Mouse (Mus musculus): Measurements from ENCODE around the gene Rtn2.

Gene Rtn2

DNA sequence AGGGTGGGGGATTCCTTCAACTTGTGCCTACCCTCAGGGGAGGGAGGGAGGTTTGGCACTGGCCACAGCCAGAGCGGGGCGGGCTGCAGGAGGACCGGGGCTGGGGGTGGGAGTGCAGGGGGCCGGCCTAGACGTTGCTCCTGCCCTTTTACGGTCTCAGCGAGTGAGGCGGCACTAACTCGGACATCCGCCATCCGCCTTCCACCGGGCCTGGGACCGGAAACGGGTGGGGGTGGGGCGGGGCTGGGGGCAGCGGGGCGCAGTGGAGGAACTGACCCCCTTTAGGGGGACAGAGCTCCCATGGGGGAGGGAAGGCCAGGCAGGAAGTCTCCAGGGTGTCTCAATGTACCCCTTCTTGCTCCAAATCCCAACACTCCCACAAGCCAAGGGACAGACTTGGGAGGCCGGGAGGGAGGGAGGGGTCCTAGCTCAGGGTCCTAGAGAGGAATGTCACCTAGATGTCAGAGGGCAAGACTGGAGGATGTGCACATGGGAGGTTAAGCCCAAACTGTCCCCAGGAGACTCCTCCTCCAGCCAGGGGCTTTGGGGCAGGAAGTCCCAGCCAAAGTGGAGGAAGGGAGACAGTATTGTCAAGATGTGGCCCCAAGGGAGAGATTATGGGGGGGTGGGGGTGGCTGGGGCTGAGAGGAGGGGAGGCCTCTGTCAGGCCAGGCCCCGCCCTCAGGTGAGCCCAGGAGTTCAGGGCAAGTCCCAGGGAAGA lies 12.5 kb upstream of the Rtn2 start:
- peak; percentile 81 for DNase-seq

GRCm38 (mm10) chr7:19270509-19271237 lies 11.8 kb upstream of the Rtn2 start:
- DNase-seq = no peak

- DNase-seq = peak; percentile 87
Measured at GRCm38 (mm10) chr7:19271238-19272172, 10.9 kb upstream of the Rtn2 start, which contains the start of gene Vasp. Gene Vasp (minus strand): TSS chr7:19271817.

- peak; percentile 85 for DNase-seq
Measured at GRCm38 (mm10) chr7:19272173-19272764, 10.2 kb upstream of the Rtn2 start.

DNA sequence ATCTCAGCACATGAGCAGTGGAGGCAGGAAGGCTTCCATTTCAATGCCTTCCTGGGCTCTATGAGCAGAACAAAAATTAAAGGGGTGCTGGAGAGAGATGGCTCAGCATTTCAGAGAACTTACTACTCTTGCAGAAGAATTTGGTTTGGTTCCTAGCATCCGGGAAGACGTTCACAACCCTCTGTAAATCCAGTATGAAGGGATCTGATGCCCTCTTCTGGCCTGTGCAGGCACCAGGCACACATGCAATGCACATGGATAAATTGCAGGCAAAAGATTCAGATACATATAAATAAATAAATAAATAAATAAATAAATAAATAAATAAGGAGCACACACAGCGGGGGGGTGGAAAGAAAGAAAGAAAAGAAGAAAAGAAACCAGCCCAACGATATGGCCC lies 6.2 kb upstream of the Rtn2 start:
- DNase-seq = no peak

DNA sequence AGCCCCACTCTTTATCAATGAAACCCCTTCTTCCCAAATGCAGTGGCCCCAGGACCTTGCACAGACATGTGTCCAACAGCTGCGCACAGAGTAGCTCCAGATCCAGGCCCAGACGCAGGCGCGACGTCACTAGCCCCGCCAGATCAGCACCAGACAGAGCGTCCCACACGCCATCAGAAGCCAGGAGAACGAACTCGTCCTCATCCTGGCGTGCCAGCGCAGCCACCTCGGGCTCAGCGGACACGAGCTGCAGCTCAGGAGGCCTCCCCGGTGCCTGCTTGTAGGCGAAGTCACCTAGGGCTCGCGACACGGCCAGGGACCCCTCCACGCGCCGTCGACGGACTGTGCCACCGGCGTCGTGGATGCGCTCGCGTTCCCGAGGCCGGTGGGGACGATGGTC lies 3.4 kb upstream of the Rtn2 start:
- DNase-seq = no peak

- DNase-seq = no peak
Measured at GRCm38 (mm10) chr7:19279581-19280114, 2.8 kb upstream of the Rtn2 start, which contains the start of gene Ppm1n. Gene Ppm1n (minus strand): TSS chr7:19280064.

DNA sequence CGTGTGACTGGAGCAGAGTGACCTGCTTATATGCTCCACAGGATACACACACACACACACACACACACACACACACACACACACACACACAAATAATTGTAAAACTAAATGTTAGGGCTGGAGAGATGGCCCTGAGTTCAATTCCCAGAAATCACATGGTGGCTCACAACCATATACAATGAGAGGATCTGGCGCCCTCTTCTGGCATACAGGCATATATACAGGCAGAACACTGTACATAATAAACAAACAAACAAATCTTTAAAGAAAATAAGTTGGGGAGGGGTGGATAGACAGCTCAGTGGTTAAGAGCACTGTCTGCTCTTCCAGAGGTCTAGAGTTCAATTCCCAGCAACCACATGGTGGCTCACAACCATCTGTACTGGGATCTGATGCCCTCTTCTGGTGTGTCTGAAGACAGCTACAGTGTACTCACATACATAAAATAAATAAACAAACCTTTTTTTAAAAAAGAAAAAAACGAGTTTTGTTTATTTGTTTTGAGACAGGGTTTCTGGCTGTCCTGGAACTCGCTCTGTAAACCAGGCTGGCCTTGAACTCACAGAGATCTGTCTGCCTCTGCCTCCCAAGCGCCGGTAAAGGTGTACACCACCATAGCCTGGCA lies 632 bp upstream of the Rtn2 start:
- DNase-seq = peak; percentile 62

- DNase-seq = peak; percentile 66
Measured at GRCm38 (mm10) chr7:19282791-19283405, 474 bp downstream of the Rtn2 start.

- no peak for DNase-seq
Measured at GRCm38 (mm10) chr7:19283406-19283804, 981 bp downstream of the Rtn2 start.

GRCm38 (mm10) chr7:19284763-19285162 lies 2.3 kb downstream of the Rtn2 start:
- peak; percentile 80 for DNase-seq

- DNase-seq = peak; percentile 59
Measured at GRCm38 (mm10) chr7:19290969-19291596, 8.7 kb downstream of the Rtn2 start.

DNA sequence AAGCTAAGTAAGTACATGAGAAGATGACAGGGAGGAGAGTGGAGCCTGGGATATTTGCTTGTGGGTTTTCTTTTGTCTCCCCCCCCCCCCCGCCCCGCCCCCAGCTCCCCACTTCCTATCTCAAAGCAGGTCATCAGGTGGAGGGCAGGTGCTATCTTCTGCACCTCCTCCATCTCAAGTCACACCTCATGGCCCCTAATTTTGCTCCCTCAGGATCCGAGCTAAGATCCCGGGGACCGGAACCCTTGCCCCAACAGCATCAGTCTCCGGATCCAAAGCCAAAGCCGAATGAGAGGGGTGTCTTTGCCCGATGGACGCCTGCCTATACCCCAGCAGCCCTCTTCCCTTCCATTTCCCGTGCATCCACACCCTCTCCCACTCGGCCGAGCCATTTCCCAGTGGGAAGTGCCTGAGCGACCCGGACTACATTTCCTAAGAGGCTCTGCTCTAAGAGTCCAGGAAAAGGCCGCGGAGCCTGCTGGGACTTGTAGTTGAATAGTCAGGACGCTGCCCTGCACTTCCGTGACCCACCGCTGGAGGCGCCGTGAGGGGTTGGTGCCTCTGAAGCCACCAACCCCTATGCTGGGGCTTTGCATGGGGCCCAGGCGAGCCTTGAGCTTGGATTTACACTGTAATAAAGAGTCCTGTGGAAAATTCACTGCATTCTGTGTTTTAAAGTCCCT lies 13.2 kb downstream of the Rtn2 start:
- peak; percentile 99 for DNase-seq

DNA sequence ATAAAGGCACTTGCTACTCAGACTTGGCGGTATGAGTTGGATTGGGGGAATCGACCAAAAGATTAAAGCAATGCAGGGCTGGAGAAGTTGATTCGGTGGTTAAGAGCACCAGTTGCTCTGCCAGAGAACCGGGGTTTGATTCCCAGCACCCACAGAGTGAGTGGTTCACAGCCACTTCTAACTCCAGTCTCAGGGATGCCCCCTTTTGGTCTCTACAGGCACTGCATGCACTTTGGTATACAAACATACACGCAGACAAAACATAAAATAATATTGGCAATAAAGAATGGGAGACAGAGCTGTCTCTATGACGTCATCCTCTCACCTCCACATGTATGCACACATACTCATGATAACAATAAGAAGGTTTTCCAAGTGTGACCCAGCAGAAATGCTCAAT lies 14.6 kb downstream of the Rtn2 start:
- DNase-seq = no peak

DNA sequence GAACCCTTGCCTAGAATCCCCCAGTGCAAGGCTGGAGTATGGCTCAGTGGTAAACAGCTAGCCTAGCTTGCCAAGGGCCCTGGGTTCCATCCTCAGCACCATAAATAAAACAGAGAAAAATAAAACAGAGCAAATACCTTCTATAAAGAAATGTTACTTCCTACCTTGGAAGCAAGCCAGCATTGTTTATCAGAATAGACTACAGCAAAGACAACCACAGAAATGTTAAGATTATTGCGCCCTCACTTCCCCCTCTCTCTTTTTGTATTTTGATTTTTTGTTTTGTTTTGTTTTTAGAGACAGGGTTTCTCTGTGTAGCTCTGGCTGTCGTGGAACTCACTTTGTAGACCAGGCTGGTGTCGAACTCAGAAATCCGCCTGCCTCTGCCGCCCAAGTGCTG lies 15.4 kb downstream of the Rtn2 start:
- DNase-seq = no peak

- DNase-seq = peak; percentile 63
Measured at GRCm38 (mm10) chr7:19299194-19299593, 16.8 kb downstream of the Rtn2 start.

DNA sequence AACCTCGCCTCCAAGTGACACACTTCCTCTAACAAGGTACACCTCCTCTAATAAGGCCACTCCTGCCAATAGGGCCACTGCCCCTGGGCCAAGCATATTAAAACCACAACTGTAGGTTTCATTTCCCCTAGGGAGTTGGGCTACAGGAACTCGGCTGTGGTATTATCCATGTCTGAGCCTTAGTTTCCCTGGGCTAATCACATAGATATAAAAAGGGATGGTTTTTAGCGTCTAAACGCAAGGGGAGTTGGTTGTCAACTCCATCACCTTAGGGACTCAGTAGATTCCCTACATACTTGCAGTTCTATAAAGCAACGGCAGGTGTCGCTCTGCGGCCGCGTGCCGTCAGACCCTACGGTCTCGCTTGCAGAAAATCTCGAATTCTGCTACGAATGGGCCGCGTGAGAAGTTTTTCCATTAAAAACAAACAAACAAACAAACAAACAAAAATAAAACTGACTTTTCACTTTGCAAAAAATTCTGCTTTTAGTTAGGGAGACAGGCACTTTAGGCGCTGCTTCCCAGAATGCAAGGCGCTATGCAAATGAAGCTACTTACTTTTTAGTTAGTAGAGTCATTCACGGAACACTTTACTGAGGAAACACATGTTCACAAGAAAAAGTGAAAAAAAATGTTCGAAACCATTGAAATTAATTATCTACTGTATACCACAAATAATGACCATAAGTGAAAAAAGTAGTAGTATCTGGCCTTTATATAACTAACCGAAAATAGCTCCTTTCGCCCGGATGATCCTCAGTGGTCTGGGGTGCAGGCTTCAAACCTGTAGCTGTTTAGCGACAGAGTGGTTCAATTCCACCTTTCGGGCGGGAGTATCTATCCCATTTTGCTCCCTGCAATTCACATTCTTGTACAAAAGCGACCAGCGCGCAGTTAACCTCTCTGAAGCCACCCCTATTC lies 18.3 kb downstream of the Rtn2 start:
- DNase-seq = peak; percentile 89

- DNase-seq = no peak
Measured at GRCm38 (mm10) chr7:19301461-19302263, 19.2 kb downstream of the Rtn2 start.
